Mouse (Mus musculus) liver, embryonic 14.5 days (tissue): Measurements from ENCODE around the gene Dicer1.

Experiments
- CTCF ChIP-seq: IDR thresholded peaks from 2 replicates; pipeline ENCODE4 v1.5.1; 2016; ENCODE audit warnings: antibody characterized with exemption, low read depth, control low read depth
- EP300 ChIP-seq: IDR thresholded peaks from 2 replicates; pipeline ENCODE4 v1.6.1; 2016; ENCODE audit warnings: antibody characterized with exemption, low read depth

GRCm38 (mm10) chr12:104684411-104684931, 67.3 kb downstream of the Dicer1 start:
- TF ChIP-seq CTCF (no peak), EP300 (no peak)
